Mouse (Mus musculus) heart, adult 9 months (tissue): ENCODE results near the gene Eif2ak4.
A peak's percentile ranks its signal among the peaks of the same experiment; 100 is the strongest.

Experiments
- DNase-seq, 2 experiments: peaks; one replicate each; pipeline ENCODE4 v3.0.0; 2022; ENCODE audit warnings: low spot score in 2 of 2

Gene Eif2ak4

GRCm38 (mm10) chr2:118405568-118405967 lies 17.1 kb downstream of the Eif2ak4 start:
- DNase-seq: no peak

GRCm38 (mm10) chr2:118406811-118407210 lies 18.4 kb downstream of the Eif2ak4 start:
- DNase-seq: no peak

GRCm38 (mm10) chr2:118408336-118408895 lies 20.0 kb downstream of the Eif2ak4 start:
- DNase-seq: no peak

- DNase-seq: no peak
Measured at GRCm38 (mm10) chr2:118412821-118413220, 24.4 kb downstream of the Eif2ak4 start.

GRCm38 (mm10) chr2:118415601-118416355 lies 27.4 kb downstream of the Eif2ak4 start:
- no peak for DNase-seq

- DNase-seq: no peak
Measured at GRCm38 (mm10) chr2:118418076-118418475, 29.7 kb downstream of the Eif2ak4 start.

- no peak for DNase-seq
Measured at GRCm38 (mm10) chr2:118421951-118422350, 33.5 kb downstream of the Eif2ak4 start.

GRCm38 (mm10) chr2:118422385-118422784 lies 34.0 kb downstream of the Eif2ak4 start:
- peak; percentile 7 to 41 for DNase-seq

GRCm38 (mm10) chr2:118428296-118428695 lies 39.9 kb downstream of the Eif2ak4 start:
- DNase-seq: no peak

- no peak for DNase-seq
Measured at GRCm38 (mm10) chr2:118429297-118429696, 40.9 kb downstream of the Eif2ak4 start.

GRCm38 (mm10) chr2:118430630-118431029 lies 42.2 kb downstream of the Eif2ak4 start:
- DNase-seq: no peak

- no peak for DNase-seq
Measured at GRCm38 (mm10) chr2:118431589-118431988, 43.2 kb downstream of the Eif2ak4 start.

GRCm38 (mm10) chr2:118442172-118442571 lies 53.8 kb downstream of the Eif2ak4 start:
- DNase-seq: no peak

GRCm38 (mm10) chr2:118442723-118443122 lies 54.3 kb downstream of the Eif2ak4 start:
- no peak for DNase-seq

- no peak for DNase-seq
Measured at GRCm38 (mm10) chr2:118445696-118446674, 57.6 kb downstream of the Eif2ak4 start.

- no peak for DNase-seq
Measured at GRCm38 (mm10) chr2:118448181-118448580, 59.8 kb downstream of the Eif2ak4 start.

GRCm38 (mm10) chr2:118451056-118451455 lies 62.6 kb downstream of the Eif2ak4 start:
- DNase-seq: no peak

GRCm38 (mm10) chr2:118457029-118457428 lies 68.6 kb downstream of the Eif2ak4 start:
- DNase-seq: no peak

- DNase-seq: no peak
Measured at GRCm38 (mm10) chr2:118457463-118458261, 69.2 kb downstream of the Eif2ak4 start.

GRCm38 (mm10) chr2:118461480-118462165 lies 73.2 kb downstream of the Eif2ak4 start:
- no peak for DNase-seq

GRCm38 (mm10) chr2:118463480-118463879 lies 75.1 kb downstream of the Eif2ak4 start:
- DNase-seq: no peak
